Mouse (Mus musculus) heart, adult 2 months (tissue): ENCODE measurements around the gene Mipep. TPM values are rescaled to one million over a fixed set of nuclear protein-coding genes. Genes with fewer than 3 reads are reported as not detected.
A peak's percentile ranks its signal among the peaks of the same experiment; 100 is the strongest.

ENCODE experiments used
- DNase-seq, 2 experiments: peaks; one replicate each; pipeline ENCODE4 v3.0.0; 2021
- H3K27ac ChIP-seq: fragments of 200-600 bp; 2 replicates; pipeline ENCODE4 v1.8.1; 2022
- H3K27me3 ChIP-seq: fragments of 200-500 bp; 2 replicates; pipeline ENCODE4 v1.6.1; 2012; ENCODE audit warnings: mild to moderate bottlenecking, low read length, inconsistent platforms, mixed read lengths; ENCODE audit not compliant: control insufficient read depth, insufficient read depth
- H3K36me3 ChIP-seq: fragments of 200-500 bp; 2 replicates; pipeline ENCODE4 v1.6.1; 2012; ENCODE audit warnings: low read length, inconsistent platforms; ENCODE audit not compliant: control insufficient read depth, insufficient read depth
- H3K4me1 ChIP-seq: fragments of 200-500 bp; 2 replicates; pipeline ENCODE4 v1.6.1; 2011; ENCODE audit warnings: low read length; ENCODE audit not compliant: control insufficient read depth, insufficient read depth
- H3K4me3 ChIP-seq: fragments of 200-600 bp; 2 replicates; pipeline ENCODE4 v1.8.1; 2022
- H3K79me2 ChIP-seq: fragments of 200-500 bp; replicated peaks from 2 replicates; pipeline ENCODE4 v1.6.1; 2012; ENCODE audit warnings: mild to moderate bottlenecking, inconsistent platforms, low read length, moderate library complexity, mixed read lengths; ENCODE audit not compliant: control insufficient read depth, insufficient read depth
- H3K9ac ChIP-seq: fragments of 200-500 bp; 2 replicates; pipeline ENCODE4 v1.6.1; 2012; ENCODE audit warnings: low read depth, mild to moderate bottlenecking, control low read depth, inconsistent platforms, low read length, mixed read lengths
- CTCF ChIP-seq: fragments of 200-600 bp; IDR thresholded peaks from 2 replicates; pipeline ENCODE4 v1.8.1; 2022; ENCODE audit warnings: antibody characterized with exemption, mild to moderate bottlenecking, moderate library complexity
- EP300 ChIP-seq: fragments of 200-500 bp; IDR thresholded peaks from 2 replicates; pipeline ENCODE4 v1.6.1; 2011; ENCODE audit warnings: low read depth, low read length, control low read depth; ENCODE audit not compliant: insufficient read depth
- POLR2A ChIP-seq: fragments of 200-500 bp; IDR thresholded peaks from 2 replicates; pipeline ENCODE4 v1.6.1; 2011; ENCODE audit warnings: mild to moderate bottlenecking, low read depth, low read length, control low read depth; ENCODE audit not compliant: insufficient read depth
- whole genome bisulfite sequencing: fragments of 180-500 bp; shearing (Covaris S2); methylation state at CpG from one replicate; pipeline ENCODE4 v1.1.7; 2018; 5-methylcytosine and 5-hydroxymethylcytosine counted together
- intact Hi-C: fragments of 180-260 bp; cut with DNase I; formaldehyde crosslinking; loops from one replicate; pipeline ENCODE4 v1.15.1; 2025
- long read RNA-seq: library from polyadenylated mRNA; stranded (forward); transcript quantifications from one replicate; pipeline ENCODE4 v2.0.0, GENCODE M21; 2021
- polyA plus RNA-seq: library from polyadenylated mRNA; depleted of rRNA; stranded (reverse); fragments of >200 nt; gene quantifications from 2 replicates; pipeline ENCODE4 v1.2.3, GENCODE M21; 2012; rRNA removed
- total RNA-seq, 2 experiments: library from RNA; stranded (reverse); gene quantifications; 2 replicates each; pipeline ENCODE4 v1.2.3; 2021

The Mipep gene
- total RNA-seq (10 to 100 TPM; 61.6 to 71.8 TPM), polyA plus RNA-seq (26.0 and 38.4 TPM in 2 replicates)
- long read RNA-seq, transcript Mipep-201 (19 exons, 3,015 nt), result major isoform, 129 of 137 reads
- long read RNA-seq, partial matches to known transcripts, result 4 of 137 reads
- long read RNA-seq, other reads (novel, unspliced or antisense), result 3 of 137 reads

GRCm38 (mm10) chr14:60784427-60785315, at the start of gene Mipep:
Gene Mipep, plus strand, starts transcription at chr14:60784573.
- intact Hi-C loops, result loop anchor here (10.0 kb wide), 2 partner anchors 530 to 660 kb away; partner anchors contain the start of genes Gm49336 and Nupl1
- Histone ChIP-seq H3K36me3 (no peaks in the 10 kb centered on the region), H3K4me1 (no peaks in the 10 kb centered on the region), H3K27ac (peak within 1 kb of the TSS; percentile 70), H3K27me3 (no peaks in the 10 kb centered on the region), H3K79me2 (no peaks in the 10 kb centered on the region), H3K4me3 (peak within 1 kb of the TSS; percentile 93), H3K9ac (peak within 1 kb of the TSS; percentile 69)
- 0 out of 2 replicates have a peak, but pooled peaks have one; percentile 47 for TF ChIP-seq POLR2A
- peak; percentile 81; the same call in 1 of the 2 replicates for TF ChIP-seq EP300
- TF ChIP-seq CTCF, result peak; percentile 96
- under 1% methylated on average over 61 of the region's 61 CpGs for WGBS
- peak; percentile 87 to 88 for DNase-seq

DNA sequence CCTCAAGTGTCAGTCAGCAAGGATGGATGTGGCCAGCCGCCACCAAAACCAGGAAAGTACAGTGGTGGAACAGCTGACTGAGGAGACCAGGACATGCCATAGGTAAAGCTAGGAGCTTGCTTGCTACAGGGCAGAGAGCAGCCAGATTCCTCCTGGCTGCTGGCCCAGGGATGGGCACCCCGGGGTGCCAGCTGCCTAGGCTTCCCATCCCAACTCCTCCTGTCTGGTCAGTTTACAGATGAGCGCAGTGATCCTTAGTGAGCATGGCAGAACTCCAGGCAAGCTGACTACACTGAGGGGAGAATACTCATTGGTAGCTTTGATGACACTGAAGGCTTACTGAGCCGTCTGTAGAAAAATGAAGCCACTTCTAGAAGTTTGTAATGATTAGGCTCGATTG, 49.2 kb upstream of the Mipep start:
- Histone ChIP-seq H3K4me3 (no peak overlapping the region), H3K9ac (no peak overlapping the region; the same call in 1 of the 2 replicates), H3K79me2 (peaks cover 2% of the 10 kb centered on the region; the same call in 1 of the 2 replicates), H3K4me1 (peaks cover 41% of the 10 kb centered on the region), H3K27ac (peak overlapping the region; percentile 91), H3K27me3 (no peaks in the 10 kb centered on the region), H3K36me3 (peaks cover 4% of the 10 kb centered on the region)
- intact Hi-C loops, result no loop called here
- TF ChIP-seq EP300, result no peak
- TF ChIP-seq CTCF, result no peak
- TF ChIP-seq POLR2A, result no peak
- no peak for DNase-seq
- 39% methylated on average over 5 of the region's 5 CpGs for WGBS

GRCm38 (mm10) chr14:60735848-60736547, 48.4 kb upstream of the Mipep start:
- peak overlapping the region; percentile 91 for H3K27ac ChIP-seq
- H3K4me3 ChIP-seq, result no peak overlapping the region; the same call in 1 of the 2 replicates
- intact Hi-C loops, result loop anchor here (2.0 kb wide), 1 partner anchor 35 kb away; no protein-coding TSS in a partner anchor
- peaks cover 2% of the 10 kb centered on the region; the same call in 1 of the 2 replicates for H3K79me2 ChIP-seq
- H3K27me3 ChIP-seq, result no peaks in the 10 kb centered on the region
- WGBS, result 28% methylated on average over 13 of the region's 13 CpGs
- H3K4me1 ChIP-seq, result peaks cover 48% of the 10 kb centered on the region
- peaks cover 11% of the 10 kb centered on the region for H3K36me3 ChIP-seq
- no peak for TF ChIP-seq EP300
- no peak for TF ChIP-seq POLR2A
- no peak for TF ChIP-seq CTCF
- peak in 1 of 2 experiments; percentile 40 for DNase-seq
- H3K9ac ChIP-seq, result peak overlapping the region; percentile 5; the same call in 1 of the 2 replicates

GRCm38 (mm10) chr14:60736591-60737192, 47.7 kb upstream of the Mipep start:
- H3K79me2 ChIP-seq, result peaks cover 2% of the 10 kb centered on the region; the same call in 1 of the 2 replicates
- TF ChIP-seq EP300 (no peak), CTCF (peak; percentile 33; the same call in 1 of the 2 replicates), POLR2A (no peak)
- H3K4me3 ChIP-seq, result peak overlapping the region; percentile 28
- intact Hi-C loops, result loop anchor here (2.0 kb wide), 1 partner anchor 34 kb away; no protein-coding TSS in a partner anchor
- H3K36me3 ChIP-seq, result peaks cover 11% of the 10 kb centered on the region
- H3K27me3 ChIP-seq, result no peaks in the 10 kb centered on the region
- peak overlapping the region; percentile 91 for H3K27ac ChIP-seq
- peak overlapping the region; percentile 5 for H3K9ac ChIP-seq
- H3K4me1 ChIP-seq, result peaks cover 52% of the 10 kb centered on the region
- 3% methylated on average over 4 of the region's 4 CpGs for WGBS
- peak; percentile 69 to 80 for DNase-seq

DNA sequence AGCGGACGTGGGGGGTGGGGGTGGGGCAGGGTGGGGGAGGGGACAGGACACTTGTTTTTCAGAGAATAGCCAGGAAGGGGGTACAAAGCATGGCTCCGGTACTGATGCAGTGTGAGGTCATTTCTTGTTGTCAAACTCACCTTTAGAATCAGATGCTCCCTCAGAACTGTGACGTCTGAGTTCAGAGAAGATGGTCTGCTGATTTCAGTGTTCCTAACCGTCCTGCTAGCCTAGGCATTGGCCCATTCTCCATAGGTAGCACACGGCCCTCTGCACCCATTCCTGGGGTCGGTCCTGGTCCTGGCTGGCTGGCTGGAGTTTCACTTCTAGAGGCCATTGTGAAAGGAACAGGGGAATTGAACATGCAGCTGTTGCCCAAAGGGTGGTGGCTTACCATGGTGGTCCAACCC, 47.2 kb upstream of the Mipep start:
- intact Hi-C loops, result loop anchor here (2.0 kb wide), 1 partner anchor 34 kb away; no protein-coding TSS in a partner anchor
- no peak overlapping the region for H3K9ac ChIP-seq
- H3K4me3 ChIP-seq, result no peak overlapping the region
- peaks cover 53% of the 10 kb centered on the region for H3K4me1 ChIP-seq
- H3K36me3 ChIP-seq, result peaks cover 11% of the 10 kb centered on the region
- WGBS, result 19% methylated on average over 7 of the region's 7 CpGs
- peak overlapping the region; percentile 91 for H3K27ac ChIP-seq
- TF ChIP-seq POLR2A, result no peak
- no peak for TF ChIP-seq EP300
- no peak for TF ChIP-seq CTCF
- H3K79me2 ChIP-seq, result peaks cover 2% of the 10 kb centered on the region; the same call in 1 of the 2 replicates
- DNase-seq, result no peak
- H3K27me3 ChIP-seq, result no peaks in the 10 kb centered on the region
